Mouse (Mus musculus) embryo, embryonic 10.5 days (tissue): ENCODE measurements around the gene Csnk1e.

Source experiments
- DNase-seq: peaks from one replicate; pipeline ENCODE4 v3.0.0-alpha.2; 2015; ENCODE audit warnings: low spot score

Csnk1e gene

DNA sequence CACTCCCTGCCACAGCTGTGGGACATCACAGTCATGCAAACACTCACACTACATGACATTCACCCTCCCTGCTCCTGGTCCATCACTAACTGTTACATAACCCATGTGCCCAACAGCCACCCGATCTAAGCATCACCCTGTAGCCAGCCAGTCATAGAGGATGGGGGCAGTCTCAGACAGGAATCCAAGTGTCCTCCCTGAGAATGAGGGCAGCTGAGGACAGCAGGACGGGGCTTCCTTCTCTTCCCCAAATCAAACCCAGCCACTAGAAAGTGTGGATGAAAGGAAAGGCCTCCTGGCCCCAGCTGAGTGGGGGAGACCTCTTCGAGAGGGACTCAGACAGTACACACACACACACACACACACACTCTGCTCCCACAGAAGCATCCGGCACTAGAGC is 60.5 kb downstream of the Csnk1e start:
- no peak for DNase-seq

DNA sequence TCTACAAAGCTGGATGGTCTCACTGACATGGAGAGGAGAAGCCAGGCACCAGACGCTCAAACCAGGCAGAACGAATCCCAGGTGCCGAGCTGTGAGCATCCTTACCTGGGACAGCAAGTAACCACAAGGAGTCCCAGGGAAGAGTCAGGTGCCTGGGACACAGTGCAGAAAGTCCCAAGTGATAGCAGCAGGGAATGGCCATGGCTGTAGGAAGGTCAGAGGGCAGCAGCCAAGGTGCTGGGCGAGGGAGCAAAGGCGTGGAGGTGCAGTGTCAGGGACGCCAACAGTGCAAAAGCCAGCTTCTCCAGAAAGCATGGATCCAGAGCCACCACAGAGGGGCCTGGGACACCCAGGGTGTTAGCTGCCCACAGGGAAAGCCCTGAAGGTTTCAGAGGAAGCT is 62.3 kb downstream of the Csnk1e start:
- DNase-seq = no peak

DNA sequence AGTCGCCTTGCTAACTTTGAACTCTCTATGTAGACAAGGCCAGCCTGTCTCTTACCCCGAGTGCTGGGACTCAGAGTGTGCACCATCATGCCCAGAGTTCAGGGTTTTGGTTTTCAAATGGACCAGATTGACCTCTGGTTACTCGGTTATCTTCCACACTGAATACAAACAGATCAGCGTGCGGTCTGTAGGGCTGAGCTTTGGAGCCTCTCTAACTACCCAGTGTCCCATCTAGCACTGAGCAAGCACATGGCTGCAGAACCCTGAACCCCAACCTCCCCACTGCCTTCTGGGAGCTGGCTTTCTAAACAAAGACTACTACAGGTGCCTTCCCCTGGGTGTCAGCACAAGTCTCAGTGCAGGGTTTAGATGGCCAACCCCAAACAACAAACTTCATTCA is 62.8 kb downstream of the Csnk1e start:
- no peak for DNase-seq

DNA sequence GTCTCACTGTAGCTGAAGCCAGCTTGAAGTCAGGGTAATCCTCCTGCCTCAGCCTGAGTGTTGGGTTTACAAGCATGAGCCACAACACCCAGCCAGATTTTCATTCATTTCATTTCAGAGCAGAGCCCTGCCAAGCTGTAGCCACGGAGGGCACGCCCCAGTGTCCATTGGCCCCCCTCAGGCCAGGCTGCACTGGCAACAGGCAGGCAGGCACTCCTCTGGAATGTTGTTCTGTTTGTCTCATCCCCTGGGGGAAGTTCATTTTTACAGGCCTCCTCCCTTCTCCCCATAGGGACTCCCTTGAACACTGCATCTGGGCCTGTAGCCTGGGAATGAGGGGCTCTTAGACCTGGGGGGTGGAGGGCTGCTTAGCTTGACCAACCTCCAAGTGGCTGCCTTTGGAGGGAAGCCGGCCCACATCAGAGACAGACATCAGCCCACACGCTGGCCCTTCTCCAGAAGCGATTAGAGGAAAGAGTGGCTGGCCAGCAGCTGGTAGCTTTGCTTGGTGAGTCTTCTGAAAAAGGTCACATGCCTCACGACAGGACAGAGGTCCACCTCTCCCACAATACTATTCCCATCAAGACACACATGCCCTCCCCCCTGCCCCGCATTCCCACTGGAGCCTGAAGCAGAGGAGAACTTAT is 63.8 kb downstream of the Csnk1e start:
- no peak for DNase-seq

DNA sequence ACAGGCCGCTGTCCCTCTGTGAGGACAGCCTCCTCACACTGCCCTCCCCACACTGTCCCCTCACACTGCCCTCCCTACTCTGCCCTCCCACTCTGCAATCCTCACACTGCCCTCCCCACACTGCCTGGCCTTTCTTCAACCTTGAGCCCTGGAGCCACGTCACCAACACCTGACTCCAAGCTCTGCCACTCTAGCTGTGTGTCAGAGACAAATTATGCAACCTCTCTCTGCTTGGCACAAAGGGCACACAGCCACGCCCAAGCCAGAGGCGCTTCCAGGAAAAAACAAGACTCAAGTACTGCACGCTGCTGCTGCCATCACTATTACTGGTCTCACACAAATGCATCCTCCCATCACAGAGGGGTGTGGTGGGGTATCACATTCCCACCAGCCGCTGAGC is 64.9 kb downstream of the Csnk1e start:
- no peak for DNase-seq

DNA sequence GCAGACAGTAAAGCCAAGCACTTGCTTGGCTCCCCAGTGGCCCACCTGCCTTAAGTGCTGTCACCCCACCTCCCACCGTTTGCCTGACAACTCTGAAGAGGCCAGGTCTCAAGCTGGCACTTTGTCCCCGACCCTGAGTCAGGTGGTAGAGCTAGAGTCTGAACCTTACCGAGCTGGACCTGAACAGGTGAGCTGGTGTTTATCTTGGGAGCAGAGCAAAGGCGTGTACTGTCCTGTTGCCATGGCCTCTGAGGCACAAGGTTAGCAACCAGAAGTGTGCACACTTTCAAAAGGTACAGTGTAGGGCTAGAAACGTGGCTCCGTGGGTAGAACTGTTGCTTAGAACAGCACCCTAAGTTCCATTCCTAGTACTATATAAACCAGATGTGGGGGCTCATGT is 67.2 kb downstream of the Csnk1e start:
- no peak for DNase-seq

DNA sequence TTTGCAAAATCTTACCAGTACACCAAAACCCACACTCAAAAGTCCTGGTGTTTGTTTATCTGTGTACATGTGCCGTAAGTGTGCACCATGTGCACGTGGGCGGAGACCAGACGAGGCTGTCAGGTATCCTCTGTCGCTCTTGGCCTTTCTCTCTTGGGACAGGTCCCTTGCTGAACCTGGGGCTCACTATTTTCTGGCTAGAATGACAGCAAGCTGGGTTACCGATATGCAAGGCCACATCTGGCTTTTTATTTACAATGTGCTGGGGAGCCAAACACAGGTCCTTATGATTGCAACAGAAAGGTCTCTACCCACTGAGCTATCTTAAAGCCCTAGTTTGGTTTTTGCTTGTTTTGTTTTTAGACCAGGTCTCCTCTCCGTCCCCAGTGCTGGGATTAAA is 67.8 kb downstream of the Csnk1e start:
- no peak for DNase-seq

DNA sequence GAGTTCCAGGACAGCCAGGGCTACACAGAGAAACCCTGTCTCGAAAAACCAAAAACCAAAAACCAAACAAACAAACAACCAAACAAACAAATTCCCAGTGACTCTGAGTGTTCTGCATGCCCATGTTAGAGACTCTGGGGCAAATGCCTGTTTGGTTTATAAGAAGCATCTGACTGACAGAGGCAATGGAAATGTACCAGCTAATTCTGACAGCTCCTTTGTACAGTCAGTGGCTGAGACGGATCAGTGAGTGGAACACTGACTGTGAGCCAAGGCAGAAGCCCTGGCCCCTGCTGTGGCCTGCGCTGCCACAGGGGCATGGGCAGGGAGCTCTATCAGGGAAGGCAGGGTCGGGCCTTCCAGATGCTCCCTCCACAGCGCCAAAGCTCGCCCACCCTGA is 68.3 kb downstream of the Csnk1e start:
- no peak for DNase-seq

DNA sequence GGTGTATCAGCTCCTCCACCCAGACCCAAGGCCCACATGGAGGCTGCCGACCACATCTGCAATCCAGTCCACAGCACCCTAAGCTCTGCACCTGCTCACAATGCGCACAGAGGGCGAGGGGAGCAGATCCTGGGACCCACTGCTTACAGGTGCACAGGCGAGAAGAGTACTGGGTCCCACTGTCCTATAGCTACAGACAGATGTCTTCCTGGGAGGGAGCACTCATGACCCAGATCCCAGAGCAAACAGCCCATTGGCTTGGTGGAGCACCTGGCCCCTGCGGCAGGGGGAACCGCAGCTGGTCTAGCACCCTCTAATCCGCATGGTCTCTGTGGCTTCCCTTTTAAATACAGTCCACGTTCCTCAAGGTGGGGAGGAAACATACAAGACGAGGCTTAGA is 73.7 kb downstream of the Csnk1e start:
- DNase-seq = no peak

DNA sequence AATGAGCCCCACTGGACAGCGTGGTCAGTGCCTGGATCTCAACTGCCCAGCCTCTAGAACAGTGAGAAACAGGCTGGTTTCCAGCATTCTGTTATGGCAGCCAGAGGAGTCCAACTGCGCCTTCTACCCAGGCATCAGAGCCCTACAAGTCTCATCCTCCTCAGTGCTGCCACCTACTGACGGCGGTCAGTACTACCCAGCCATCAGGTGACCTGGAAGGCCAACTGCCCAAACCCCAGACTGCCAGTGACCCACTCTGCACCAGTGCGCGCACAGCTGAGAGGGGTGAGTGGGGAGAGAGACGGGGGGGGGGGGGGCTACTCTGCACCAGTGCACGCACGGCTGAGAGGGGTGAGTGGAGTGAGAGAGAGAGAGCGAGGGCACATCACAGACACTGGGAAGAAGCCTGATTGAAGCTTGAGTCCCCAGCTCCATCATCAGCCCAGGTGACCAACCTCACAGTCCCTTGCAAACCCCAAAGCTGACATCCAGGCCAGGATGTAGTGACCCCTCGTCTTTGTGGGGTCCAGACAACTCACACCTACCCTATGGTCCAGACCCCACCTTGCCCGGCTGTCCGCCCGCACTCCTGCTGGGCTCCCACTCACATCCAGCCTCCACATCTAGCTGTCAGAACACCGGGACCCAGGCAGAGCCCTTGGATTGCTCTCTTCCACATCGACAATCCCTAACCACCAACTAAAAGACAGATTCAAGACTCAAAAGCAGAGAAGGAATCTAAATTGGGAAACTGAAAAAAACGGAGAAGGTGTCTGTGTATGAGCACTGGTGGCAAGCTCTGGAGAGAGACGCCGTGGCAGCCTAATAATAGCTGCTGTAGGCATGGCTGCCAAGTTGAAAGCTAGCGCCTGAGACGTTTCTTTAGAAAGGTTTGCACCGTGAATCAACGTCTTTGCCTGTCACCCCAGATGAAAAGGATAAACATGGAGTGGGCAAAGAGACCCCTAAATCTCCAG is 74.6 kb downstream of the Csnk1e start:
- DNase-seq = peak; percentile 88

DNA sequence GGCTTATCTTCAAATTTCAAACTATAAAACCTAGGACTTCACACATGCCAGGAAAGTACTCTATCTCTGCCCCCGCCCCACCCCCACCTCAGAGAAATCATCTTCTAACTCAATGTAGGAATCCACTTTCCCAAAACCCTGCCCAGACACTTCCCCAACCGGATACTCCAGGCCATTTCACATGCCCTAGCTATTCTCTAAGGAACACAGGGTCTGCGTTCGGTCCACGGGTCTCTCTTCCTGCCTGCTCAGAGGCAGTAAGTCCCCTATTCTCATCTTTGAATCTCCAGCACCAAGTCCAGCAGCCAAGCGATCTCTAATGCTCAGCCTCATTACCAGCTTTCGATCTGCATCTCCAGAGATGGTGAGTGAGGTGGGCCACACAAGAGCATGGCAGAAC is 75.7 kb downstream of the Csnk1e start:
- DNase-seq = no peak

DNA sequence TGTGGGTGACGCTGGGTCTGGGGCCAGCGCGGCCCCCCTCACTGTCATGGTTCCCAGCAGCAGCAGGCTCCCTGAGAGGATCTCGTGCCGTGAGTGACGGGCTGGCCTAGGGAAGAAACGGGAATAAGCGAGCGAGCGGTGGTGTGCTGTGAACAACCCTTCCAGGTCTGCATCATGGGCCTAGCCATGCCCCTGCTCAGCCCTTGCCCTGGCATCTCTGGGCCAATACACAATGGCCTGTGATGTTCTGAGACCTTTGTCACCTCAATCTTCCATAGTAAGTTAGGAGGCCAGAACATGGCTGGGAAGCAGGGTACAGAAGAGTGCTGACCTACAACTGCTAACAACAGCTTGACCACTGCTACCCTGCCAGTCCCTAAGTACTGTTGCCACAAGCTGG is 76.8 kb downstream of the Csnk1e start:
- DNase-seq = no peak

DNA sequence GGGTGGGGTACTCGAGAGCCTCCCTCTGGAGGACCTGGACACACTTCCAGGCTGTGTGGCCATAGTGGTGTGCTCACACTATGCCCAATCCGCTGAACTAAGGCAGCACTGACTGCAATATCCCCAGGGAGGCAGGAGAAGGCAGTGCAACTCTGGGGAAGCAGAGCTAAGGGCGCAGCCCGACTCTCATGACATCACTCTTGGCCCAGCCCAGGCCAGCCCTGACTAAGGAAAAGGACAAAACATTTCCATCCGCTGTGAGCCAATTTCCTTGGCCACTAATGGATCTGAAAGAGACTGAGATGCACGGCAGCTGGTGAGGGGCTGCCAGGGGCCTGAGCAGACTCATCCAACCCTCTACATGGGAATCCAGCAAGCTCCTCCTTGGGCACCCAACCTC is 77.7 kb downstream of the Csnk1e start:
- DNase-seq = no peak

DNA sequence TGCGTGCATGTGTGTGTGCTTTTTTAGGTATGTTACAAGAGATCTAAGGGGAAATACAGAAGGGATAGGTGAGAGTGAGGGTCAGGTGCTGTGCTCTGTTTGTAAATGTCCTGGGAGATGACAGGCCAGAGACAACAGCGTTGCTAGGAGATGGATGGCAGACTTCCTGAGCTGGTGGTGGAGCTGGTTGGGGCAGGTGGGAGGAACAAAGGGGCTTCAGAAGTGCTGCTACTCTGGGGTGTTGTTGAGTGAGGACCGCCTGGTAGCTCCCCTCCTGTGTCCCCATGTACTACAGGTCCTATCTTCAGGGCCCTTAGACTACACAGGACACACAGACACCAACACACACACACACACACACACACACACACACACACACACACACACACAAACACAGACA is 80.6 kb downstream of the Csnk1e start:
- no peak for DNase-seq

DNA sequence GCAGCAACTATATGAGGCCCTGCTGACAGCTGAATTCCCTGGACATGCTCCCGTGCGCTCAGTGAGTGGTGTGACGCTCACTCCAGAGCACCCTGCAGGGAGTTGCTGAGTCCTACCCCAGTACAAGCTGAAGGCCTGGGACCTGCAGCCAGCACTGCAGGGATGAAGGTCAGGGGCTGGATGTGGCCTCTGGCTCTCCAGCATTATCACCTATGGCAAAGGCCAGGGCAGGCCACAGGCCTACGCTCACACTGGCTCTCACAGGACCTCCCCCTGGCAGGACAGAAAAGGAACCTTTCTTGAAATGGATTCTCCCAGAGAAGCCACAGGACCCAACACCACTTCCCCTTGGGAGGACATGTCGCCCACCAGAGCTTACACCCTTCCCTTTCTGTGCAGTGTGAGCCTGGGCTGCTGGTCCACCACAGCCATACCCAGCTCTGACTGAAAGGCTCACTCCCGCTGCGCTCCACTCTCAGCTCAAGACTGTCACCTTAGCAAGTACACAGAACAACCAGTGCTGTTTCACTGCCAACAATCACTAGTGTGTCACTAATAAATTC is 85.0 kb downstream of the Csnk1e start:
- DNase-seq = no peak

DNA sequence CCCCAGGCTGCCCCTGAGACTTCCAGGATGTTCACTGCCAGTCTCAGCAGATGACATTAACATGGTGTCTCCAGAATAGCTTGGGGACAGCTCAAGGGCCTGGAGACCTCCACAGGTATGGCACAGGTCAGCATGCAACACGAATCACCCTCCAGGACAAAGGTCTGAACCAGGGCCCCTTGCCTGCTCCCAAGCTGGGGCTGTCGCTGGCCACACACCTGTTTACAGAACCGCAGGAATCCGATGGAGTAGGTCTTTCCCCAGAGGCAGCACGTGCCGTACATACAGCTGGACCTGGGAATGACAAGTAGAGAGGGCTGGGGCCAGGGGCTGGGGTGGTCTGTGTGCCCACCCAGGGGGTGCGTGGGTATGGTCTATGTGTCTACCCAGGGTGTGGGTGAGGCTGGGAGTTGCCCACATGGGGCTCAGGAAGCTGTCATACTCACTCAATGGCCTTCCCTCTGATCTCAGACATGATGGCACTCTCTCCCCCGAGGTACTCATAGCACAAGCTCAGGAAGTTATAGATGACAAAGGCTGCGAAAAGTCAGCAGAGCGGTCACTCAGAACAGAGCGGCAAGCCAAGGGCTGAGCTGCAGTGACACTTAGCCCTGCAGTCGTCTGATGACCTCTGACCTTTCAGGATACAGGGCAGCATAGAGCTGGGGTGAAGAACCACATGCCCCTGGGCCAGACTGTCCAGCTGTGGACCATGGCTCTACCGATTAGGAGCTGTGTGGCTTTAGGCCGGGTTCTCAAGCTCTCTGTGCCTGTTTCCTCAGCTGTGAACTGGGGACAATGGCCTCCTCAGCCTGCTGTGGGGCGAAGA is 85.7 kb downstream of the Csnk1e start:
- DNase-seq = no peak

DNA sequence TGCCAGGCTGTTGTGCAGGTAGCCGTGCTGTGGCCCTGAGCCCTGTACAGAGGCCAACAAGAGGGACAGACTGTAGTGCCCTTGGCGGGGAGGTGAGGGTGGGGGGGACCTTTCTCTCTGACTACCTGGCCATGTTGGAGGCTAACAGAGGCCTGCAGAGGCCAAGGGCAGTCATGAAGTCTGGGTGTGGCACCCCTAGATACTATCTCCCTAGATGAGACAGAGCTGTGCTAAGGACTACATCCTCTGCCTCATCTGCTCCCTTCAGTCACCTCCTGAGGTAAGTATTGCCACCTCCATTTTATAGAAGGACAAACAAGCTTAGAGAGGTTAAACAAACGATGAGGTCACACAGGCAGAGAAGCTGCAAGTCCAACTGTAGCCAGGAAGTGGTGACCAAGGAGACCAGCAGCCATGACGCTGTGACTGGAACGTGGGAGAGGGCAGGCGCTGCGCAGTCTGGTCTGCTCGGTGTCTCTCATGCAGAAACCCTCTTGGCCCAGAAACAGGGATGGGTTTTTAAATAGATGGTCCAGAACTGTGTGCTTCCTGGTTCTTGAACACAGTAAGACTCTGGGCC is 86.4 kb downstream of the Csnk1e start:
- no peak for DNase-seq

DNA sequence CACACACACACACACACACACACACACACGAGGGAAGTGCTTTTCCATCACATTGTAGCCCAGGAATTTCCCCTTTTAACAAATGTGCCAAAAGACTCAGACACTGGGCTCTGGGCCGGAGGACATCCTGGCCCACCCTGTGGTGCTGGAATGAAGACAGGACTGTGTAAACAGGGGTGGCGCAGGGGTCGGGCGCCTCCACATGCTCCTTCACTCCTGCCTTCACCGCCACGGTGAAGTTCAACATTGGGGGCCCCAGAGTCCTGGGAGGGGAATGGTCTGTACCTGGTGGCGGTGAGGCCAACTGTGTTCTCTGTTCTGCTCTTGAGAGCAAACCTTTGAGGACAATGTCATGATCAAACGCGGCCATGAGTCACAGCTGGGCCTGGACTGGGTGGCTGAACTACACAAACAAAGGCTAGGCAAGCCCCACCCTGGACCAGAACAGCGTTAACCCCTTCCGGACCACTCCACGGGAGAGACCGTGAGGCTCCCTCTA is 87.0 kb downstream of the Csnk1e start:
- no peak for DNase-seq
